Mouse (Mus musculus) left cerebral cortex, adult 8-10 months (tissue): Measurements from ENCODE around the gene Rcn3. TPM values are rescaled to one million over a fixed set of nuclear protein-coding genes. Genes with fewer than 3 reads are reported as not detected.

Source experiments
- DNase-seq, 2 experiments: peaks; one replicate each; pipeline ENCODE4 v3.0.0; 2022; ENCODE audit warnings: low spot score in 2 of 2
- total RNA-seq, 4 experiments: library from RNA; stranded (reverse); gene quantifications; 2 replicates each; pipeline ENCODE4 v1.2.4; 2022

The Rcn3 gene
- total RNA-seq, 4 experiments from 2014 or later = 5.7 to 8.3 (median 5.9) TPM

GRCm38 (mm10) chr7:45073949-45074348 is 18.1 kb downstream of the Rcn3 start:
- DNase-seq = no peak

GRCm38 (mm10) chr7:45073171-45073707 is 18.8 kb downstream of the Rcn3 start:
- DNase-seq = no peak

- DNase-seq = no peak
These were observed 19.8 kb downstream of the Rcn3 start for GRCm38 (mm10) chr7:45072230-45072629.

GRCm38 (mm10) chr7:45069671-45070070 is 22.4 kb downstream of the Rcn3 start:
- DNase-seq = no peak

GRCm38 (mm10) chr7:45068000-45068318 is 24.1 kb downstream of the Rcn3 start:
- no peak for DNase-seq

GRCm38 (mm10) chr7:45067190-45067999 is 24.6 kb downstream of the Rcn3 start:
- DNase-seq = no peak

GRCm38 (mm10) chr7:45062239-45062835 is 29.7 kb downstream of the Rcn3 start, which contains the start of the genes Nosip and Prrg2:
Gene Nosip (plus strand): TSS chr7:45062429.
Gene Prrg2 (minus strand): TSS chr7:45062677.
- DNase-seq = peak; percentile 94 to 96

- DNase-seq = no peak
These were observed 30.4 kb downstream of the Rcn3 start for GRCm38 (mm10) chr7:45061532-45062075.

GRCm38 (mm10) chr7:45060632-45061122 is 31.3 kb downstream of the Rcn3 start:
- DNase-seq = no peak

GRCm38 (mm10) chr7:45058607-45059571 is 33.1 kb downstream of the Rcn3 start:
- no peak for DNase-seq

GRCm38 (mm10) chr7:45056972-45057348 is 35.1 kb downstream of the Rcn3 start:
- no peak for DNase-seq

- DNase-seq = no peak
These were observed 35.6 kb downstream of the Rcn3 start for GRCm38 (mm10) chr7:45056329-45056971.

GRCm38 (mm10) chr7:45053931-45054510 is 38.0 kb downstream of the Rcn3 start:
- peak; percentile 70 to 98 for DNase-seq

GRCm38 (mm10) chr7:45053117-45053930 is 38.7 kb downstream of the Rcn3 start:
- DNase-seq = peak; percentile 58 to 70

GRCm38 (mm10) chr7:45052862-45053116 is 39.2 kb downstream of the Rcn3 start, which contains the start of gene Prr12:
Gene Prr12 (minus strand): TSS chr7:45052881.
- no peak for DNase-seq

GRCm38 (mm10) chr7:45052181-45052861 is 39.7 kb downstream of the Rcn3 start:
- DNase-seq = peak; percentile 46 to 66

- no peak for DNase-seq
These were observed 40.4 kb downstream of the Rcn3 start for GRCm38 (mm10) chr7:45051601-45051974.

- peak in 1 of 2 experiments; percentile 78 for DNase-seq
These were observed 40.9 kb downstream of the Rcn3 start for GRCm38 (mm10) chr7:45050945-45051600.
